Mouse (Mus musculus) bone marrow, adult 2 months (tissue): ENCODE results near the gene Stx4a. TPM values are rescaled to one million over a fixed set of nuclear protein-coding genes. Genes with fewer than 3 reads are reported as not detected.

Experiments
- H3K27ac ChIP-seq: fragments of 200-500 bp; 2 replicates; pipeline ENCODE4 v1.5.1; 2012; ENCODE audit warnings: low read depth, mild to moderate bottlenecking, control low read depth, inconsistent platforms, low read length; ENCODE audit not compliant: control insufficient read depth, poor library complexity, insufficient read depth
- H3K4me1 ChIP-seq: fragments of 200-500 bp; 2 replicates; pipeline ENCODE4 v1.6.1; 2011; ENCODE audit warnings: low read length; ENCODE audit not compliant: control insufficient read depth, insufficient read depth
- H3K4me3 ChIP-seq: fragments of 200-500 bp; replicated peaks from 2 replicates; pipeline ENCODE3; 2011; ENCODE audit warnings: mild to moderate bottlenecking, low read depth, low read length, control low read depth; ENCODE audit not compliant: control insufficient read depth
- CTCF ChIP-seq: fragments of 200-500 bp; IDR thresholded peaks from 2 replicates; pipeline ENCODE4 v1.5.1; 2011; ENCODE audit warnings: low read length, control low read depth; ENCODE audit not compliant: control insufficient read depth, insufficient read depth
- POLR2A ChIP-seq: fragments of 200-500 bp; IDR thresholded peaks from 2 replicates; pipeline ENCODE4 v1.6.1; 2011; ENCODE audit warnings: low read depth, mild to moderate bottlenecking, control low read depth, low read length, borderline replicate concordance; ENCODE audit not compliant: control insufficient read depth
- WGBS: fragments of 180-500 bp; shearing (Covaris S2); methylation state at CpG from one replicate; pipeline ENCODE4 v1.1.7; 2018; 5-methylcytosine and 5-hydroxymethylcytosine counted together
- polyA plus RNA-seq: library from polyadenylated mRNA; stranded (reverse); fragments of >200 nt; gene quantifications from 2 replicates; pipeline ENCODE4 v1.2.4, GENCODE M21; 2011; ENCODE audit warnings: low replicate concordance; ENCODE audit not compliant: missing spikeins, insufficient read depth, insufficient read length

The Stx4a gene
- polyA plus RNA-seq, 1 experiment, result 342 TPM

DNA sequence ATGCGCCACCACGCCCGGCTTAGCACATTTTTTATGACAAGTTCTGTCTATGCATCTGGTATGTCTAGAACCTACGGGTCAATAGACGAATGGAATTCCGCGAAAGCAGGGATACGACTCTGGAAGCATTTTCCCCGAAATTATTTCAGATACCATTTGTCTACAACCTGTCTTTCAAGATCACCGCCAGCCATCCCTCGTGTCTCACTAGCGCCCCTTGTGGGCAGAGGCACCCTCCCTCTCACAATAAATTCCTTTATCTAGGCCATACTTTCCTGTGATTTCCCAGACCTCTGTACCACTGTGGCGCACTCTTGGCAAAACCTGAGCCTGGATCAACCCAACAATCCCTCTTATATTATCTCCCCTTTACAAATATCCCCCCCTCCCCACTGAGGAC, 72.3 kb downstream of the Stx4a start:
- Histone ChIP-seq H3K27ac (no peak overlapping the region), H3K4me3 (no peak overlapping the region), H3K4me1 (peaks cover 1% of the 10 kb centered on the region)
- WGBS, result 54% methylated on average over 13 of the region's 13 CpGs
- TF ChIP-seq POLR2A (no peak), CTCF (peak; percentile 89)

- H3K4me1 ChIP-seq, result peaks cover 1% of the 10 kb centered on the region
- H3K27ac ChIP-seq, result no peak overlapping the region
- TF ChIP-seq POLR2A (no peak), CTCF (no peak)
- WGBS, result 85% methylated on average over 7 of the region's 7 CpGs
- no peak overlapping the region for H3K4me3 ChIP-seq
Measured at GRCm38 (mm10) chr7:127897542-127897941, 73.4 kb downstream of the Stx4a start.

GRCm38 (mm10) chr7:127898179-127898956, 74.3 kb downstream of the Stx4a start:
- no peak overlapping the region for H3K27ac ChIP-seq
- 47% methylated on average over 10 of the region's 10 CpGs for WGBS

More at GRCm38 (mm10) chr7:127898179-127898956, 74.3 kb downstream of the Stx4a start:
- H3K4me3 ChIP-seq, result no peak overlapping the region
- no peak for TF ChIP-seq CTCF
- no peak for TF ChIP-seq POLR2A
- H3K4me1 ChIP-seq, result peaks cover 1% of the 10 kb centered on the region

Other genes with a start within 250 kb of the Stx4a start
- 9.9 and 15.2 TPM in 2 replicates for gene Ccdc189, start 235.7 kb upstream of the Stx4a start, polyA plus RNA-seq
- 52.7 and 66.7 TPM in 2 replicates for gene Rnf40, start 235.5 kb upstream of the Stx4a start, polyA plus RNA-seq
- 6.3 and 14.2 TPM in 2 replicates for gene Zfp629, start 208.5 kb upstream of the Stx4a start, polyA plus RNA-seq
- 44.5 and 65.5 TPM in 2 replicates for gene Bcl7c, start 115.4 kb upstream of the Stx4a start, polyA plus RNA-seq
- not detected in 2 replicates for gene Ctf1, start 111.6 kb upstream of the Stx4a start, polyA plus RNA-seq
- not detected in 2 replicates for gene Ctf2, start 92.1 kb upstream of the Stx4a start, polyA plus RNA-seq
- gene Fbxl19, start 79.8 kb upstream of the Stx4a start, polyA plus RNA-seq, result 18.8 and 23.0 TPM in 2 replicates
- gene Orai3, start 54.5 kb upstream of the Stx4a start, polyA plus RNA-seq, result 7.6 and 14.6 TPM in 2 replicates
- gene Setd1a, start 47.6 kb upstream of the Stx4a start, polyA plus RNA-seq, result 24.2 and 36.3 TPM in 2 replicates
- 0.75 TPM in 1 of 2 replicates, not detected in the other for gene Gm49388, start 38.7 kb upstream of the Stx4a start, polyA plus RNA-seq
- gene Hsd3b7, start 23.7 kb upstream of the Stx4a start, polyA plus RNA-seq, result 13.3 and 23.4 TPM in 2 replicates
- gene Stx1b, start 255 bp downstream of the Stx4a start, polyA plus RNA-seq, result 1.1 and 1.8 TPM in 2 replicates
- 15.9 and 24.7 TPM in 2 replicates for gene Zfp646, start 51.9 kb downstream of the Stx4a start, polyA plus RNA-seq
- gene Zfp668, start 52.5 kb downstream of the Stx4a start, polyA plus RNA-seq, result 4.0 and 8.3 TPM in 2 replicates
- 1.6 TPM in 1 of 2 replicates, not detected in the other for gene Prss53, start 66.7 kb downstream of the Stx4a start, polyA plus RNA-seq
- gene Gm21974, start 71.2 kb downstream of the Stx4a start, polyA plus RNA-seq, result not detected in 2 replicates
- 15.1 and 22.3 TPM in 2 replicates for gene Vkorc1, start 71.3 kb downstream of the Stx4a start, polyA plus RNA-seq
- 42.4 and 66.8 TPM in 2 replicates for gene Bckdk, start 79.8 kb downstream of the Stx4a start, polyA plus RNA-seq
- gene Kat8, start 88.2 kb downstream of the Stx4a start, polyA plus RNA-seq, result 14.5 and 15.7 TPM in 2 replicates
- gene Prss8, start 105.8 kb downstream of the Stx4a start, polyA plus RNA-seq, result 1.8 TPM in 1 of 2 replicates, not detected in the other
- gene Prss36, start 122.4 kb downstream of the Stx4a start, polyA plus RNA-seq, result 1.3 and 4.3 TPM in 2 replicates
- 627 and 763 TPM in 2 replicates for gene Fus, start 143.2 kb downstream of the Stx4a start, polyA plus RNA-seq
- 17.7 and 19.9 TPM in 2 replicates for gene Pycard, start 169.6 kb downstream of the Stx4a start, polyA plus RNA-seq
- 0.45 and 1.1 TPM in 2 replicates for gene Trim72, start 179.7 kb downstream of the Stx4a start, polyA plus RNA-seq
- gene Itgam, start 238.3 kb downstream of the Stx4a start, polyA plus RNA-seq, result 15.4 and 60.8 TPM in 2 replicates
- gene Gm49368, start 238.4 kb downstream of the Stx4a start, polyA plus RNA-seq, result 8.2 and 16.7 TPM in 2 replicates